Mouse (Mus musculus) testis, postnatal 14 days (tissue): ENCODE results near the gene Scarf2.

ENCODE experiments used
- DNase-seq: peaks from one replicate; pipeline ENCODE4 v3.0.0; 2021; ENCODE audit warnings: low spot score

Scarf2 gene

DNA sequence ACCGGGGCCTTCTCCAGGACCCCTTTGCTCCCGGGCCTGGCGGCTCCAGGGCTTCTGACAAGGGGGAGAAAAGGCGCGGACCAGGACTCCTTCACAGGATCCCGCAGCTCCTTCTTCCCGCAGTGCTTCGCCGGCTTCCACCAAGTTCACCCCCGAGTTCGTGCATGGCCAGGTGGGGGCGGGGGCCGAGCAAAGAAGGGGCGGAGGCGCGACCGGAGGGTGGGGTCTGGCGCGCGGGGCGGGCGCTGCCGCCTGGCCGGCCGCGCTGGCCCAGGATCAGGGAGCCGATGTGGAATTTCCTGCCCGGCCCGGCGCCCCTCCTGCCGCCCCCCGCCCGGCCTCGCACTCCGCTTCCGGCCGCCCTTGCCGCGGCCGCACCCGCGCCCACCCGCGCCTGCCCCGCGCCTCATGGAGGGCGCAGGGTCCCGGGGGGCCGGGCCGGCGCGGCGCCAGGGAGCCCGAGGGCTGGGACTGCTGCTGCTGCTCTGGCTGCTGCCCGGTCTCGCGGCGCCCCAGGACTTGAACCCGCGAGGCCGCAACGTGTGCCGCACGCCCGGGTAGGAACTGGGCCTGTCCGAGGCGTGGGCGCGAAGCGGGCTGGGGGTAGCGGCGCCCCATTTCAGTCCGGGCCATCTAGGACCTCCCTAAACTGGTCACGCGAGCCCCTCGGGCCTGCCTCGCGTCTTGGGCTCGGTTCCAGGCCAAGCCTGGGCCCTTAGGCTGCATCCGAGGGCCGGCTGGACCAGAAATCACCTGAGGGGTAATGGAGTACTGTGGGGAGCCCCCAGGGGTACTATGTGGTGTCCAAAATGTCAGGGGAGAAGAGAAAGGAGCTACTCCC lies at the start of gene Scarf2:
Gene Scarf2, plus strand, starts transcription at position 312 of the 841 bp plus-strand sequence.
- DNase-seq: no peak

DNA sequence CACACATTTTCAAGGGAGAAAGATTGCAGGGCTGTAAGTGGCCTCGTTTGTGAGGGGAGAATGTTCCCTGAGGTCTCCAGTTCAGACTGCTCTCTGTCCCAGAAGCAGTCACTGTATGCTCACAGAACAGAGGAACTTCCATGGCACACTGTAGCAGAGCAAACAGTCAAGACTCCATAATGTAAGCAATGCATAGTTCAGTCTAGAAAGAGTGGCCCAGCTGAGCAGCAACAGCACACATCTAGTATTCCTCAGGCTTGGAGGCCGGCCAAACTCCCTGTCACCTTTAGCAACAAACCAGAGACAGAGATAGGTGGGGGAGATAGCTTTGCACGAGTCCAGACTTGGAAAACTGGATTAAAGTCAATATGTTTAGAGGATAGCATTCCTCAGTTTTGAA lies 44.1 kb upstream of the Scarf2 start:
- DNase-seq: no peak

GRCm38 (mm10) chr16:17753686-17754085 lies 43.4 kb upstream of the Scarf2 start:
- no peak for DNase-seq

DNA sequence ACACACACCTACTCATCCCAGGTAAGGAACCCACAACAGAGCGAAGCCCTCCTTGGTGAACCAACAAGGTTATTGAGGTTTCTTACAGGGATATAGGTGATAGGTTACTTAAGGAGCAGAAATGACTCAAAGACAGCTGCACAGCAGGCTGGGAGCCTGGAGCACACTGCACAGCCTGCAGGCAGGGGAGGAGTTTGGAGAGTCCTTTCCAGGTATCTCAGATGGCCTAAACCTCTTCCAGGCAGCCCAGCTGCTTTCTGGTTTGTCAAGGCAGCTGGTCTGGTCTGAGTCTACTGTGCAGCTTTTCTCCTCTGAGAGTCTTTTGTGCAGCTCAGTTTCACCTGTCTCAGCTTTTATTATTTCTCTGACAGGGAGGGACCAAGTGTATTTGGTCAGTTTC lies 39.3 kb upstream of the Scarf2 start:
- DNase-seq: no peak

DNA sequence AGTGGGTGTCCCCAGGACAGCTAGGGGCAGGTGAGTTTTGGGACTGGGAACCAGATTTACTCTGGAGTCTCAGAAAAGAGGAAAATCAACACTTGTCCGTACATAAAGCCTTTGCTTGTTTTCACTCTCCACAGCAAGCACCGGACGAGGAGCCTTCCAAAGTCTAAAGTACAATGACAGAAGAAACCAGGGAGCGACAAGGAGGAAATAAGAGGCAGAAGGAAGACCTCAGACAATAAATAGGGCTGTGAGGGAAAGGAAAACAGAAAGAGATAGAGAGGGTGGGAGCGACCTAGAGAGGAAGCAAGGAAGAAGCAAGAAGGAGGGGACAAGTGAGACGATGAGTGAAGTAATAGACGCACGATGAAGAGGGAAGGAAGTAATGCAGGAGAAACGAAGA lies 38.2 kb upstream of the Scarf2 start:
- DNase-seq: no peak

- peak; percentile 94 for DNase-seq
Measured at GRCm38 (mm10) chr16:17759344-17759773, 37.7 kb upstream of the Scarf2 start, which contains the start of gene Klhl22. Gene Klhl22 (plus strand): TSS chr16:17759618.

GRCm38 (mm10) chr16:17759813-17760321 lies 37.2 kb upstream of the Scarf2 start:
- peak; percentile 62 for DNase-seq

DNA sequence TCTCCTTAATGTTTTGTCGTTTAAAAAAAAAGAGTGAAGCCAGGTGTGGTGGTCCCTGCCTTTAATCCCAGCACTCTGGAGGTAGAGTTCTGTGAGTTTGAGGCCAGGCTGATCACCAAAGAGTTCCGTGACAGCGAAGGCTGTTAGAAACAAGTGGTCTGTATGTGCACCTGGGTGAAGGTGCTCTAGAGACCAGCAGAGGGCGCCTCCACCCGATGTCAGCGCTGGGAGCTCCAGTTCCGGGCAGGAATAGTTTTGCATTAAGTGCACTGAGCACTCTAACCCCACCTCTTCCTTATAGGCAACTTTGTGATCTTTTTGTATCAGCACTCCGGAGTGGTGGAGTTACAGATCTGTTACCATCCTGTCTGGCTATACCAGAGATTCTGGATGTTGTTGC lies 36.4 kb upstream of the Scarf2 start:
- peak; percentile 80 for DNase-seq

- DNase-seq: peak; percentile 43
Measured at GRCm38 (mm10) chr16:17761074-17761473, 36.0 kb upstream of the Scarf2 start.

DNA sequence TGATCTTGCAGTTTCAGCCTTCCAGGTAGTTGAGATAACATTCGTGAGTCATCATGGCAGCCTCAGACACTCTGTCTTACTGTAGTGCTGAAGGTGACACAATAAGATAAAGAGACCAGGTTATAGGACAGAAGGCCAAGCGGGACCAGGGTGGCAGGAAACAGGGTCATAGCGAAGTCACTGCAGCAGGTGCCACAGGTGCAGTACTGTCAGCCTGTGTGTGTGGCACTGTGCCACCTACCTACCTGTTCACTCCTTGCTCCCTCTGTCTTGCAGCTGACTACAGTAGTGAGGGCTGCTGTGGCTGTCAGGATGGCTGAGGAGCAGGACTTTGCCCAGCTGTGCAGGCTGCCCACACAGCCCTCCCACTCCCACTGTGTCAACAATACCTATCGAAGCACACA lies 33.0 kb upstream of the Scarf2 start:
- DNase-seq: no peak

- no peak for DNase-seq
Measured at GRCm38 (mm10) chr16:17768834-17769233, 28.2 kb upstream of the Scarf2 start.

GRCm38 (mm10) chr16:17771117-17771865 lies 25.8 kb upstream of the Scarf2 start:
- no peak for DNase-seq

DNA sequence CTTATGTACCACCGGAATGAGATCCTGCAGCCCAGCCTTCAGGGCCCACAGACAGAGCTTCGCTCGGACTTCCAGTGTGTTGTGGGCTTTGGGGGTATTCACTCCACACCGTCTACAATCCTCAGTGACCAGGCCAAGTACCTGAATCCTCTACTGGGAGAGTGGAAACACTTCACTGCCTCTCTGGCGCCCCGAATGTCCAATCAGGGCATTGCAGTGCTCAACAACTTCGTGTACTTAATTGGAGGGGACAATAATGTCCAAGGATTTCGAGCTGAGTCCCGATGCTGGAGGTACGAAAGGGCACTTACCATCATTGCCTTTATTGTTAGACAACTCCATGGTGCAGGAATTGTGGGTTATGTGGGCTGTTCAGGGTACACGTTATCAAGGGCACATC lies 20.3 kb upstream of the Scarf2 start:
- DNase-seq: no peak

DNA sequence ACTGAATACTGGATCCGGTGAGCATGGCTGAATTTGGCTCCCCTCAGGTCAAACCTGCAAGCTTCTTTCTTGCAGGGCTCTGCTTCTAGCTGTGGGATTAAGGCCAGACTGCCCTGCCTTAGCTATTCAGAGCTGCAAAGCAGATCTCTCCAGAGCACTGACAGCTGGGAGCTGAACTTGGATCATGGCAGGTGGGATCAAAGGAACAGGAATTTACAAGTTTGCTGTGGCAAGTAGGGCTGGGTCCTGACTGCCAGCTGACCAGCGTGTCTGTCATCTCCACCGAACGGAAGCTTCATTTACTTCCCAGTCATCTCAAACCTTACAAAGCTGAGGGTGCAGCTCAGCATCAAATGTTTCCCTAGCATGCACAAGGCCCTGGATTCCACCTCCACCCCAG lies 18.9 kb upstream of the Scarf2 start:
- DNase-seq: no peak

DNA sequence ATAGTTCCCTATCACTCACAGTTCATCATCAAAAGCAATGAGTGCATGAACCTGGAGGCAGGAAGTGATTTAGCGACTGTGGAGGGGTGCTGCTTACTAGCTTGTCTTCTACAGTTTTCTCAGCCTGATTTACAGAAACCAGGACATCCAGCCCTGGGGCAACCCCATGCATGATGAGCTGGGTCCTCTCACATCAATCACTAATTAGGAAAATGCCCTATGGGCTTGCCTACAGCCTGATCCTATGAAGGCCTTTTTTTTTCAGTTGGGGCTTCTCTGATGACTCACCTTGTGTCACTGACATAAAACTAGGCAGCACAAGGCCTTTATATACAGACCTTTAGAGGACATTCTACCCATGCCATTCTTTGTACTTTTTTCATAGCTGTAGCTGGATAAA lies 17.4 kb upstream of the Scarf2 start:
- DNase-seq: no peak

- no peak for DNase-seq
Measured at GRCm38 (mm10) chr16:17785337-17785736, 11.7 kb upstream of the Scarf2 start.

DNA sequence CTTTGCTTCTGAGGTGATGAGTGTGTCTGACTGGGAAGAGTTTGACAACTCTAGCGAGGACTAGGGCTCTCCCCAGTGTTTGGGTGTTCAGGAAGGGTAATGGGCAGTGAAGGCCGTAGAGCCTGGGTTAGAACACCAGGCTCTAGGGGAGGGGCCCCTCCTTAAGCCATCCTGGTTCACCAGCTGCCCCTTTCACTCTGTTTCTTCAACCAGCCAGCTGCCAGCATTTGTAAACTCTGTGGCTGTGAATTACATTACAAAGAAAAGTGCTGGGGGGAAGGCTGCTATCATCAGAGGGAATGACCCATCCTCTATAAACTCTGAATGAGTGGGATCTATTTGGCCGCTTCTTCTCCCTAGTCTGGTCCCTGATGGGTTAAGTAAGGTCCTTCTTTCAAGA lies 4.4 kb upstream of the Scarf2 start:
- no peak for DNase-seq

DNA sequence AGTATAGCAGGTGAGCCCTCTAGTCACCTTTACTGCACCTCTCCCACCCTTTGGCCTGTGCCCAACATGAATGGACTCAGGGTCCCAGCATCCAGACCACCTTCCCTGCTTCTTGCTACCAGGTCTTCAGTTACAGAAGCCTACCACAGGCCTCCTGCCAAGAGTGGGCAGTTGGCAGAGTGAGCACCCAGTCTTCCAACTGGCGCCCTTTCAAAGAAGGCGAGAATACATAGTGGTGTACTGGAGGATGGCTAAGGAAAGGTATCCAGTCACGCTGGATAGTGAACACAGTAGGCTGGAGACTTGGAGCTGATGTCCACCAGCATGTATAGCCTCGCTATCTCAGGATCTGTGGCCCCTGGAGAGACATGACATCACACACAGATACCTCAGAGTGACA lies 3.0 kb upstream of the Scarf2 start:
- no peak for DNase-seq

GRCm38 (mm10) chr16:17795643-17796042 lies 1.4 kb upstream of the Scarf2 start:
- DNase-seq: no peak

- DNase-seq: no peak
Measured at GRCm38 (mm10) chr16:17796519-17796918, 563 bp upstream of the Scarf2 start.

DNA sequence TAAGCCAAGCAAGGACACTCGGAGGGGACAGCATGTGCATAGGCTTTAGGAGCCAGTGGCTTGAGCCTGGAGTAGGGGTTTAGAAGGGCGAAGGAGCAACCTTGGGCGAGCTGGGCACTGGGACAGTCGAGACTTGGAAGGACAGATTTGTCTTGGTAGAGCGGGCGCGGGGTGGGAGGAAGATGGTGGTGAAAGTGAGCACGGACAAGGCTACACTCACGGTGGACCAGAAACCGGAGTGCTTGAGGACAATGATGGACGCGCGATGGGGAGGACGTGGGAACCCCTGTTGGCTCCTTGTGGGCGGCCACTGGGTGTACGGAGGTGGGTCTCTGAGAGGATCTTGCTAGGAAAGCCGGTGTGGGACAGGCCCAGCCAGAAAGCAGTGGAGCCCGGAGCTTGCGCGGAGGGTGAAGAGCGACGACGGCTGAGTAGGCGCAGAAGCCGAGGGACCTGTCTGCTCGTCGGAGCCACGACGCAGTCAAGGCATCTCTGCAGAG lies 780 bp downstream of the Scarf2 start:
- DNase-seq: no peak

GRCm38 (mm10) chr16:17798321-17799180 lies 1.5 kb downstream of the Scarf2 start:
- peak; percentile 48 for DNase-seq
